In genomic region chr17:25837076-25837410, GRCm38 (mm10) we compare ENCODE assay signal across 8 mouse cellular contexts. TPM values are rescaled to one million over a fixed set of nuclear protein-coding genes. Genes with fewer than 3 reads are reported as not detected.
DNase-seq lines count a peak whose midpoint lies in the region; TF ChIP-seq lines count a peak whose summit lies in the region.

TSS of gene Rhbdl1 (minus strand) at chr17:25837295.

- 2% methylated on average over 29 of the region's 29 CpGs for WGBS in hindbrain, embryonic 10.5 days
- 3% methylated on average over 29 of the region's 29 CpGs for WGBS in lung, adult 2 months
- 2% methylated on average over 29 of the region's 29 CpGs for WGBS in olfactory bulb, adult 2 months

- peak within 1 kb of the TSS; percentile 52 for H3K4me3 ChIP-seq in hindbrain, embryonic 10.5 days
- H3K4me3 ChIP-seq in lung, adult 2 months (replicated peaks; ENCODE audit: extremely low read depth, low read depth, low read length) = peak within 1 kb of the TSS; percentile 35
- H3K4me3 ChIP-seq in olfactory bulb, adult 2 months (ENCODE audit: insufficient read depth, low read depth, low read length) = peak within 1 kb of the TSS; percentile 58

- no peaks in the 10 kb centered on the region for H3K9me3 ChIP-seq in hindbrain, embryonic 10.5 days

- peak; percentile 47; the same call in 1 of the 2 replicates for TF ChIP-seq POLR2A in lung, adult 2 months (IDR thresholded peaks at IDR 0.05; ENCODE audit: borderline replicate concordance, extremely low read depth, low read depth, low read length)
- peak; percentile 57 for TF ChIP-seq POLR2A in olfactory bulb, adult 2 months (IDR thresholded peaks at IDR 0.05; ENCODE audit: insufficient read depth, low read depth, low read length)

- TF ChIP-seq CTCF in lung, adult 2 months (IDR thresholded peaks at IDR 0.05; ENCODE audit: insufficient read depth, low read length) = no peak
- TF ChIP-seq CTCF in olfactory bulb, adult 2 months (IDR thresholded peaks at IDR 0.05; ENCODE audit: insufficient read depth, low read depth, low read length) = no peak

- H3K27me3 ChIP-seq in hindbrain, embryonic 10.5 days (ENCODE audit: insufficient read depth, poor library complexity, severe bottlenecking) = no peaks in the 10 kb centered on the region

- peak within 1 kb of the TSS; percentile 84 for H3K27ac ChIP-seq in hindbrain, embryonic 10.5 days
- peak within 1 kb of the TSS; percentile 74 for H3K27ac ChIP-seq in olfactory bulb, adult 2 months (ENCODE audit: insufficient read depth, low read depth, low read length)

- H3K36me3 ChIP-seq in hindbrain, embryonic 10.5 days = peaks cover 63% of the 10 kb centered on the region

- DNase-seq in R1 (ENCODE audit: low read depth, low spot score) = peak; percentile 61
- DNase-seq in cerebellum, adult 8-10 months = peak; percentile 84
- peak in 1 of 2 experiments; percentile 89 for DNase-seq in frontal cortex, adult 2 months (ENCODE audit: extremely low spot score in 1 of 2, low spot score in 1 of 2)
- DNase-seq in hindbrain, embryonic 10.5 days (ENCODE audit: low spot score) = peak; percentile 70
- DNase-seq in layer of hippocampus, adult 9-11 months = peak; percentile 88
- DNase-seq in lung, adult 2 months = peak; percentile 37
- DNase-seq in c-Kit-positive CD71-positive TER-119-positive erythroid progenitor cells, embryonic 14.5 days (ENCODE audit: low spot score) = no peak

- H3K4me1 ChIP-seq in hindbrain, embryonic 10.5 days (replicated peaks) = peaks cover 67% of the 10 kb centered on the region
- peaks cover 15% of the 10 kb centered on the region for H3K4me1 ChIP-seq in lung, adult 2 months (ENCODE audit: control insufficient read depth, insufficient read depth, low read length)
- peaks cover 48% of the 10 kb centered on the region for H3K4me1 ChIP-seq in olfactory bulb, adult 2 months (ENCODE audit: control insufficient read depth, insufficient read depth, low read length)

RNA-seq across cellular contexts. Expression of gene Rhbdl1, which starts in this region (rescaled TPM):
- 106 and 111 TPM in 2 replicates for polyA plus RNA-seq in frontal cortex, adult 2 months (2012; rRNA removed)
- 1.7 and 3.1 TPM in 2 replicates for polyA plus RNA-seq in hindbrain, embryonic 10.5 days (2016; fragmentation: Nextera tagmentation; extraction: Ambion mirVana)
- polyA plus RNA-seq in lung, adult 2 months (2012; rRNA removed) = 9.1 and 14.1 TPM in 2 replicates
- not detected in 2 replicates for polyA plus RNA-seq in olfactory bulb, adult 2 months (2012; ENCODE audit: insufficient read depth, insufficient read length, low replicate concordance, missing spikeins)
